Mouse (Mus musculus) MEL (cell line): Measurements from ENCODE around the gene Nfrkb. TPM values are rescaled to one million over a fixed set of nuclear protein-coding genes. Genes with fewer than 3 reads are reported as not detected.

Source experiments
- DNase-seq: peaks from one replicate; pipeline ENCODE4 v3.0.0; 2011; ENCODE audit warnings: low read depth, low spot score
- H3K27ac ChIP-seq: 2 replicates; pipeline ENCODE4 v1.5.1; 2012; ENCODE audit warnings: low read depth, mild to moderate bottlenecking, control low read depth, low read length, moderate library complexity; ENCODE audit not compliant: control insufficient read depth
- H3K27me3 ChIP-seq, 2 experiments: fragments of 150-350 bp in 1 of 2; sonication (generic) in 1 of 2; 2 replicates each; pipeline ENCODE4 v1.6.1; 2012; ENCODE audit warnings: low read length in 2 of 2, mild to moderate bottlenecking in 2 of 2, improper control_type of control experiment in 1 of 2, moderate library complexity in 1 of 2; ENCODE audit not compliant: insufficient read depth in 2 of 2, control insufficient read depth in 1 of 2
- H3K36me3 ChIP-seq, 2 experiments: 2 replicates each; pipeline ENCODE4 v1.6.1; 2012 to 2014; ENCODE audit warnings: low read length in 2 of 2, improper control_type of control experiment in 1 of 2, inconsistent platforms in 1 of 2, mild to moderate bottlenecking in 1 of 2; ENCODE audit not compliant: insufficient read depth in 2 of 2, control insufficient read depth in 1 of 2
- H3K4me1 ChIP-seq, 2 experiments: fragments of 150-350 bp in 1 of 2; sonication (generic) in 1 of 2; 2 replicates each; pipeline ENCODE4 v1.6.1; 2012; ENCODE audit warnings: low read length in 2 of 2, improper control_type of control experiment in 1 of 2, mild to moderate bottlenecking in 1 of 2; ENCODE audit not compliant: insufficient read depth in 2 of 2, control insufficient read depth in 1 of 2
- H3K4me3 ChIP-seq, 2 experiments: fragments of 150-350 bp in 1 of 2; sonication (generic) in 1 of 2; 2 replicates each; pipeline ENCODE4 v1.5.1; 2012; ENCODE audit warnings: low read depth in 2 of 2, low read length in 2 of 2, mild to moderate bottlenecking in 2 of 2, moderate library complexity in 2 of 2, control low read depth in 1 of 2, improper control_type of control experiment in 1 of 2; ENCODE audit not compliant: control insufficient read depth in 1 of 2, insufficient read depth in 1 of 2
- H3K79me2 ChIP-seq: 2 replicates; pipeline ENCODE4 v1.6.1; 2012; ENCODE audit warnings: mild to moderate bottlenecking, low read length, moderate library complexity; ENCODE audit not compliant: control insufficient read depth, poor library complexity, insufficient read depth
- H3K9ac ChIP-seq: 2 replicates; pipeline ENCODE4 v1.6.1; 2012; ENCODE audit warnings: low read depth, mild to moderate bottlenecking, control low read depth, low read length, moderate library complexity; ENCODE audit not compliant: control insufficient read depth, poor library complexity, severe bottlenecking
- H3K9me3 ChIP-seq: fragments of 150-350 bp; sonication (generic); replicated peaks from 2 replicates; pipeline ENCODE4 v1.6.1; 2012; ENCODE audit warnings: mild to moderate bottlenecking, low read length, improper control_type of control experiment, moderate library complexity; ENCODE audit not compliant: insufficient read depth
- BHLHE40 ChIP-seq: IDR thresholded peaks from 2 replicates; pipeline ENCODE4 v1.6.1; 2012; ENCODE audit warnings: low read depth, mild to moderate bottlenecking, inconsistent platforms, low read length, improper control_type of control experiment, borderline replicate concordance
- CTCF ChIP-seq, 3 experiments: IDR thresholded peaks in 2 of 3; conservative IDR thresholded peaks in 1 of 3; 2 replicates each; pipeline ENCODE4 v1.5.1; 2011 to 2012; ENCODE audit warnings: low read length in 3 of 3, low read depth in 2 of 3, mild to moderate bottlenecking in 2 of 3, improper control_type of control experiment in 1 of 3, inconsistent platforms in 1 of 3, mixed read lengths in 1 of 3, moderate library complexity in 1 of 3; ENCODE audit not compliant: control insufficient read depth in 1 of 3, insufficient read depth in 1 of 3, poor library complexity in 1 of 3, severe bottlenecking in 1 of 3
- E2F4 ChIP-seq: IDR thresholded peaks from 2 replicates; pipeline ENCODE4 v1.6.1; 2011; ENCODE audit warnings: low read depth, low read length, improper control_type of control experiment, borderline replicate concordance
- EP300 ChIP-seq, 2 experiments: IDR thresholded peaks; 2 replicates each; pipeline ENCODE4 v1.6.1; 2011; ENCODE audit warnings: improper control_type of control experiment in 2 of 2, low read length in 2 of 2, low read depth in 1 of 2, mild to moderate bottlenecking in 1 of 2
- GABPA ChIP-seq: IDR thresholded peaks from 2 replicates; pipeline ENCODE4 v1.6.1; 2012; ENCODE audit warnings: low read depth, mild to moderate bottlenecking, inconsistent platforms, low read length, improper control_type of control experiment, moderate library complexity
- KAT2A ChIP-seq: conservative IDR thresholded peaks from 2 replicates; pipeline ENCODE4 v1.6.1; 2012; ENCODE audit warnings: low read depth, low read length, improper control_type of control experiment, inconsistent platforms
- MAFK ChIP-seq: IDR thresholded peaks from 2 replicates; pipeline ENCODE4 v1.6.1; 2011; ENCODE audit warnings: low read depth, mild to moderate bottlenecking, low read length, improper control_type of control experiment, borderline replicate concordance
- MAX ChIP-seq: IDR thresholded peaks from 2 replicates; pipeline ENCODE4 v1.6.1; 2011; ENCODE audit warnings: low read length, improper control_type of control experiment
- MAZ ChIP-seq: IDR thresholded peaks from 2 replicates; pipeline ENCODE4 v1.6.1; 2012; ENCODE audit warnings: low read depth, mild to moderate bottlenecking, inconsistent platforms, low read length, improper control_type of control experiment
- MEF2A ChIP-seq: IDR thresholded peaks from 2 replicates; pipeline ENCODE4 v1.6.1; 2014; ENCODE audit warnings: low read depth, mild to moderate bottlenecking, inconsistent platforms, low read length, improper control_type of control experiment; ENCODE audit not compliant: poor library complexity, insufficient replicate concordance, severe bottlenecking; ENCODE audit errors: extremely low read depth
- NELFE ChIP-seq: IDR thresholded peaks from 2 replicates; pipeline ENCODE4 v1.6.1; 2011; ENCODE audit warnings: low read depth, low read length, improper control_type of control experiment
- POLR2A ChIP-seq, 2 experiments: IDR thresholded peaks; 2 replicates each; pipeline ENCODE4 v1.6.1; 2011 to 2012; ENCODE audit warnings: low read length in 2 of 2, mild to moderate bottlenecking in 2 of 2, control low read depth in 1 of 2, improper control_type of control experiment in 1 of 2, low read depth in 1 of 2, moderate library complexity in 1 of 2; ENCODE audit not compliant: control insufficient read depth in 1 of 2, insufficient read depth in 1 of 2, poor library complexity in 1 of 2
- POLR2AphosphoS2 ChIP-seq: IDR thresholded peaks from 2 replicates; pipeline ENCODE4 v1.6.1; 2011; ENCODE audit warnings: low read length, improper control_type of control experiment
- RCOR1 ChIP-seq: IDR thresholded peaks from 2 replicates; pipeline ENCODE4 v1.6.1; 2012; ENCODE audit warnings: low read depth, mild to moderate bottlenecking, inconsistent platforms, low read length, improper control_type of control experiment
- SIN3A ChIP-seq: IDR thresholded peaks from 2 replicates; pipeline ENCODE4 v1.6.1; 2012; ENCODE audit warnings: low read length, improper control_type of control experiment, inconsistent platforms
- SMC3 ChIP-seq: IDR thresholded peaks from 2 replicates; pipeline ENCODE4 v1.6.1; 2011; ENCODE audit warnings: low read depth, low read length, improper control_type of control experiment
- TAL1 ChIP-seq: IDR thresholded peaks from 2 replicates; pipeline ENCODE4 v1.6.1; 2012; ENCODE audit warnings: mild to moderate bottlenecking, inconsistent platforms, low read length, moderate library complexity, mixed read lengths
- TBP ChIP-seq: IDR thresholded peaks from 2 replicates; pipeline ENCODE4 v1.8.0; 2011; ENCODE audit warnings: low read depth, low read length, improper control_type of control experiment
- TCF12 ChIP-seq: IDR thresholded peaks from 2 replicates; pipeline ENCODE4 v1.6.1; 2014; ENCODE audit warnings: low read depth, mild to moderate bottlenecking, inconsistent platforms, low read length, improper control_type of control experiment, moderate library complexity
- UBTF ChIP-seq: IDR thresholded peaks from 2 replicates; pipeline ENCODE4 v1.6.1; 2012; ENCODE audit warnings: low read depth, mild to moderate bottlenecking, inconsistent platforms, low read length, improper control_type of control experiment, moderate library complexity, borderline replicate concordance; ENCODE audit not compliant: insufficient read depth
- USF2 ChIP-seq, 2 experiments: IDR thresholded peaks; 2 replicates each; pipeline ENCODE4 v1.6.1; 2011 to 2012; ENCODE audit warnings: improper control_type of control experiment in 2 of 2, low read length in 2 of 2, borderline replicate concordance in 1 of 2, inconsistent platforms in 1 of 2, low read depth in 1 of 2, mild to moderate bottlenecking in 1 of 2; ENCODE audit not compliant: insufficient read depth in 1 of 2
- ZC3H11A ChIP-seq: IDR thresholded peaks from 2 replicates; pipeline ENCODE4 v1.6.1; 2012; ENCODE audit warnings: low read depth, mild to moderate bottlenecking, inconsistent platforms, low read length, improper control_type of control experiment
- ZKSCAN1 ChIP-seq: IDR thresholded peaks from 2 replicates; pipeline ENCODE4 v1.6.1; 2012; ENCODE audit warnings: low read depth, mild to moderate bottlenecking, inconsistent platforms, low read length, improper control_type of control experiment, moderate library complexity
- ZMIZ1 ChIP-seq: IDR thresholded peaks from 2 replicates; pipeline ENCODE4 v1.6.1; 2012; ENCODE audit warnings: low read depth, mild to moderate bottlenecking, inconsistent platforms, low read length, improper control_type of control experiment, moderate library complexity
- ZNF384 ChIP-seq: IDR thresholded peaks from 2 replicates; pipeline ENCODE4 v1.6.1; 2012; ENCODE audit warnings: low read depth, mild to moderate bottlenecking, inconsistent platforms, low read length, improper control_type of control experiment
- polyA plus RNA-seq, 2 experiments: library from polyadenylated mRNA; stranded (reverse) in 1 of 2; unstranded in 1 of 2; fragments of >175 nt in 1 of 2; fragments of >200 nt in 1 of 2; gene quantifications; 2 replicates each; pipeline versions ENCODE4 v1.2.1 to v1.2.4; 2012; ENCODE audit warnings: low replicate concordance in 2 of 2, low read depth in 1 of 2; ENCODE audit not compliant: insufficient read length in 2 of 2, insufficient read depth in 1 of 2, missing spikeins in 1 of 2
- total RNA-seq: library from RNA; depleted of rRNA; stranded (reverse); fragments of 300-350 nt; gene quantifications from 2 replicates; pipeline ENCODE4 v1.2.3, GENCODE M21; 2012

The Nfrkb gene
- total and polyA plus RNA-seq, 3 experiments: 20.3 to 54.1 (median 33.8) TPM

GRCm38 (mm10) chr9:31444236-31444635, 58.2 kb downstream of the Nfrkb start:
- H3K9me3 ChIP-seq: no peaks in the 10 kb centered on the region
- H3K36me3 ChIP-seq: no peaks in the 10 kb centered on the region
- H3K4me3 ChIP-seq: no peak overlapping the region
- H3K27me3 ChIP-seq: peaks cover 4 to 6% of the 10 kb centered on the region in 2 experiments; a peak in 3 of 4 replicates
- DNase-seq: no peak
- no peaks in the 10 kb centered on the region for H3K79me2 ChIP-seq
- H3K9ac ChIP-seq: no peak overlapping the region
- TF ChIP-seq POLR2A (IDR thresholded peaks at IDR 0.05; ENCODE audit: control insufficient read depth in 1 of 2, insufficient read depth in 1 of 2, low read depth in 1 of 2, low read length in 2 of 2, poor library complexity in 1 of 2) (no peak), MEF2A (no peak), EP300 (IDR thresholded peaks at IDR 0.05; ENCODE audit: low read depth in 1 of 2, low read length in 2 of 2) (no peak), TBP (no peak), ZMIZ1 (no peak), RCOR1 (no peak), KAT2A (no peak), E2F4 (no peak), MAZ (no peak), ZC3H11A (no peak), BHLHE40 (no peak), NELFE (no peak), MAX (no peak), TCF12 (no peak), USF2 (IDR thresholded peaks at IDR 0.05; ENCODE audit: borderline replicate concordance in 1 of 2, insufficient read depth in 1 of 2, low read depth in 1 of 2, low read length in 2 of 2) (no peak), CTCF (IDR thresholded peaks at IDR 0.05 in 2 of 3, conservative IDR thresholded peaks at IDR 0.05 in 1 of 3; ENCODE audit: control insufficient read depth in 1 of 3, insufficient read depth in 1 of 3, low read depth in 2 of 3, low read length in 3 of 3, poor library complexity in 1 of 3, severe bottlenecking in 1 of 3) (no peak), UBTF (no peak), SMC3 (no peak), ZKSCAN1 (no peak)
- TF ChIP-seq, all 39 proteins: peak for 0
- Histone ChIP-seq H3K4me1 (no peaks in the 10 kb centered on the region), H3K27ac (no peak overlapping the region)

- Histone ChIP-seq H3K9ac (no peak overlapping the region), H3K27me3 (peaks cover 6% of the 10 kb centered on the region in 2 experiments; a peak in 3 of 4 replicates), H3K79me2 (no peaks in the 10 kb centered on the region), H3K27ac (no peak overlapping the region), H3K4me3 (no peak overlapping the region), H3K9me3 (no peaks in the 10 kb centered on the region), H3K36me3 (no peaks in the 10 kb centered on the region), H3K4me1 (no peaks in the 10 kb centered on the region)
- DNase-seq: no peak
- TF ChIP-seq ZNF384: no peak
- no peak for TF ChIP-seq UBTF
- TF ChIP-seq SMC3: no peak
- TF ChIP-seq MAFK: no peak
- TF ChIP-seq USF2 (IDR thresholded peaks at IDR 0.05; ENCODE audit: borderline replicate concordance in 1 of 2, insufficient read depth in 1 of 2, low read depth in 1 of 2, low read length in 2 of 2): no peak
- no peak for TF ChIP-seq NELFE
- no peak for TF ChIP-seq ZKSCAN1
- TF ChIP-seq POLR2AphosphoS2: no peak
- no peak for TF ChIP-seq SIN3A
- no peak for TF ChIP-seq EP300 (IDR thresholded peaks at IDR 0.05; ENCODE audit: low read depth in 1 of 2, low read length in 2 of 2)
- no peak for TF ChIP-seq ZC3H11A
- no peak for TF ChIP-seq MAX
- TF ChIP-seq POLR2A (IDR thresholded peaks at IDR 0.05; ENCODE audit: control insufficient read depth in 1 of 2, insufficient read depth in 1 of 2, low read depth in 1 of 2, low read length in 2 of 2, poor library complexity in 1 of 2): no peak
- no peak for TF ChIP-seq E2F4
- no peak for TF ChIP-seq MEF2A
- no peak for TF ChIP-seq GABPA
- no peak for TF ChIP-seq TAL1
Observed at GRCm38 (mm10) chr9:31449145-31449772, 63.3 kb downstream of the Nfrkb start.
